Mouse (Mus musculus) hindbrain, postnatal 0 days (tissue): Measurements from ENCODE around the gene Snx1. TPM values are rescaled to one million over a fixed set of nuclear protein-coding genes. Genes with fewer than 3 reads are reported as not detected.
A peak's percentile ranks its signal among the peaks of the same experiment; 100 is the strongest.

Source experiments
- ATAC-seq: fragments of 200-750 bp; cut with Nextera tagmentation; 2 replicates; pipeline ENCODE4 v1.8.0; 2017; ENCODE audit warnings: mild to moderate bottlenecking, moderate TSS enrichment, moderate library complexity
- DNase-seq: peaks from one replicate; pipeline ENCODE4 v3.0.0-alpha.2; 2015; ENCODE audit warnings: low spot score
- H3K27ac ChIP-seq: fragments of 300-500 bp; sonication (generic); 2 replicates; pipeline ENCODE4 v1.5.1; 2014; ENCODE audit warnings: mild to moderate bottlenecking
- H3K27me3 ChIP-seq: fragments of 300-500 bp; sonication (generic); 2 replicates; pipeline ENCODE4 v1.6.1; 2014; ENCODE audit warnings: low read length, mixed read lengths; ENCODE audit not compliant: insufficient read depth
- H3K36me3 ChIP-seq: fragments of 300-500 bp; sonication (generic); 2 replicates; pipeline ENCODE4 v1.6.1; 2014; ENCODE audit warnings: low read length, mixed read lengths; ENCODE audit not compliant: insufficient read depth
- H3K4me1 ChIP-seq: fragments of 300-500 bp; sonication (generic); 2 replicates; pipeline ENCODE4 v1.6.1; 2014; ENCODE audit warnings: antibody characterized with exemption, low read length, mixed read lengths; ENCODE audit not compliant: insufficient read depth
- H3K4me2 ChIP-seq: fragments of 300-500 bp; sonication (generic); 2 replicates; pipeline ENCODE4 v1.6.1; 2014; ENCODE audit warnings: low read depth, mild to moderate bottlenecking, low read length, moderate library complexity, mixed read lengths
- H3K4me3 ChIP-seq: fragments of 300-500 bp; sonication (generic); 2 replicates; pipeline ENCODE4 v1.5.1; 2014; ENCODE audit warnings: low read length
- H3K9ac ChIP-seq: fragments of 300-500 bp; sonication (generic); replicated peaks from 2 replicates; pipeline ENCODE4 v1.6.1; 2014; ENCODE audit warnings: mild to moderate bottlenecking, low read length, moderate library complexity, mixed read lengths
- H3K9me3 ChIP-seq: fragments of 300-500 bp; sonication (generic); 2 replicates; pipeline ENCODE4 v1.6.1; 2016; ENCODE audit warnings: low read length, mixed read lengths
- CTCF ChIP-seq: IDR thresholded peaks from 2 replicates; pipeline ENCODE4 v1.5.1; 2016; ENCODE audit warnings: antibody characterized with exemption, control low read depth, low read depth
- WGBS: fragments of 180-500 bp; shearing (Covaris S2); extraction: QIAGEN DNeasy Blood & Tissue Kit; methylation state at CpG from one replicate; pipeline ENCODE4 v1.1.7; 2014; 5-methylcytosine and 5-hydroxymethylcytosine counted together
- polyA plus RNA-seq: library from polyadenylated mRNA; unstranded; fragments of >200 nt; fragmentation: Nextera tagmentation; extraction: Ambion mirVana; gene quantifications from 2 replicates; pipeline ENCODE4 v1.2.1, GENCODE M21; 2015
- total RNA-seq: library from RNA; depleted of rRNA; stranded (reverse); fragments of >200 nt; gene quantifications from 2 replicates; pipeline ENCODE4 v1.2.3, GENCODE M21; 2014; rRNA removed

Gene Snx1
- total RNA-seq (43.4 and 50.4 TPM in 2 replicates), polyA plus RNA-seq (47.3 and 55.0 TPM in 2 replicates)

- peak within 1 kb of the TSS; percentile 50 for H3K9ac ChIP-seq
- H3K27me3 ChIP-seq, result no peaks in the 10 kb centered on the region
- H3K4me2 ChIP-seq, result peak within 1 kb of the TSS; percentile 86
- H3K27ac ChIP-seq, result peak within 1 kb of the TSS; percentile 54
- peak within 1 kb of the TSS; percentile 48 for H3K4me3 ChIP-seq
- 1% methylated on average over 34 of the region's 34 CpGs for WGBS
- ATAC-seq (peak; percentile 74), DNase-seq (peak; percentile 98)
- no peaks in the 10 kb centered on the region for H3K9me3 ChIP-seq
- TF ChIP-seq CTCF, result peak; percentile 36
- peaks cover 18% of the 10 kb centered on the region for H3K4me1 ChIP-seq
- H3K36me3 ChIP-seq, result no peaks in the 10 kb centered on the region
Measured at GRCm38 (mm10) chr9:66126456-66127192, at the start of gene Snx1, which contains the start of gene Ciao2a. Gene Snx1 (minus strand): TSS chr9:66126587. Gene Ciao2a (plus strand): TSS chr9:66126611.

- no peak for ATAC-seq
- 89% methylated on average over 3 of the region's 3 CpGs for WGBS
Measured at GRCm38 (mm10) chr9:66174985-66175384, 48.6 kb upstream of the Snx1 start.

DNA sequence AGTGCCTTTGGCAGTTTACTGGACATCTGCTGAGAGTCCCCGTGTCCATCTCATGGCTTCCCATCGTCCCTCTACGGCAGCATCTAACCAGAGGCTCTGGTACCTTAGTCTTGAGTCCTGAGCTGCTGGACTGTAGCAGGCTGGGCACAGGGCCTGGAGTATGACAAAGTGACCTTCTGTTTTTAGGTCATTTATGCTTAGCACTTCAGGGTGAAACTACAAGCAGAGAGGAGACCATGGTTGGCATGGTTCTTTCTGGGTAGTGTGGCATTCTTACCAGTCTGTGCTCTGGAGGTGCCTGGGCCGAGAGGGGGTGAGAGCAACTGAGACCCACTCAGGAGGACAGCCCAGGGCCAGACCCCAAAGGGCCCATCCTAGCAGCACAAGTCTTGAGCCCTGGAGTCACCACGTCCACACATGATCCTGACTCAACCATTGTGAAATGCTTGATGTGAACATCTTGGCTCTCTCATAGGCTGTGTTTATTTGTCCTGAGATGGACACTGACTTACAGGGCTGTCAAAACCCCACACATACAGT, 47.0 kb upstream of the Snx1 start:
- 95% methylated on average over 5 of the region's 5 CpGs for WGBS

More at GRCm38 (mm10) chr9:66174985-66175384, 48.6 kb upstream of the Snx1 start:
- no peak for TF ChIP-seq CTCF
- no peak for DNase-seq
- Histone ChIP-seq H3K4me2 (no peak overlapping the region), H3K9me3 (no peaks in the 10 kb centered on the region), H3K4me3 (no peak overlapping the region), H3K4me1 (no peaks in the 10 kb centered on the region), H3K27me3 (no peaks in the 10 kb centered on the region), H3K36me3 (no peaks in the 10 kb centered on the region), H3K27ac (no peak overlapping the region), H3K9ac (no peak overlapping the region)

GRCm38 (mm10) chr9:66171275-66171921, 45.0 kb upstream of the Snx1 start:
- WGBS, result 47% methylated on average over 12 of the region's 12 CpGs
- Histone ChIP-seq H3K36me3 (no peaks in the 10 kb centered on the region), H3K27ac (no peak overlapping the region), H3K4me1 (no peaks in the 10 kb centered on the region), H3K9ac (no peak overlapping the region), H3K4me2 (no peak overlapping the region), H3K9me3 (no peaks in the 10 kb centered on the region), H3K4me3 (no peak overlapping the region), H3K27me3 (no peaks in the 10 kb centered on the region)
- ATAC-seq (no peak), DNase-seq (no peak)
- TF ChIP-seq CTCF, result no peak

More for the DNA sequence above, 47.0 kb upstream of the Snx1 start:
- Histone ChIP-seq H3K9me3 (no peaks in the 10 kb centered on the region), H3K4me3 (no peak overlapping the region), H3K27me3 (no peaks in the 10 kb centered on the region), H3K9ac (no peak overlapping the region), H3K4me2 (no peak overlapping the region), H3K36me3 (no peaks in the 10 kb centered on the region), H3K4me1 (no peaks in the 10 kb centered on the region), H3K27ac (no peak overlapping the region)
- TF ChIP-seq CTCF, result no peak
- no peak for ATAC-seq
- DNase-seq, result no peak

DNA sequence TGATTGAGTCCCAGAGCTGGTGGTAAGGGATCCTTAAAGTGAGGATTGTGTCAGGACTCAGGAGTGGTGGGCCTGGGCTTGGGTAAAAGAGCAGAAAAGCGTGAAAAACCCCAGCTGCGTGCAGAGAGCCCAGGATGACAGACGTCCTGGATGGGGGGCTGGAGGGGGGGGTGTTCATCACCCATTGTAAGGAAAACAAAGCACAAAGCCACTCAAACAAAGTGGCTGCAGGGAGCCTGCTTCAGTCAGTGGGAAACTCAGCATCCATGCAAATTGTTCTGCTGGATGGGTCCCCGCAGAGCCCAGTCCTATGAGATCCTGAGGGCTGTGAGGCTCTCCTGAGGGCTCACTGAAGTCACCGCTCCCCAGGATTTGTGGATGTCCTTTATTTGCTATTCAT, 44.1 kb upstream of the Snx1 start:
- Histone ChIP-seq H3K4me3 (no peak overlapping the region), H3K9ac (no peak overlapping the region), H3K27ac (no peak overlapping the region), H3K4me1 (no peaks in the 10 kb centered on the region), H3K27me3 (no peaks in the 10 kb centered on the region), H3K9me3 (no peaks in the 10 kb centered on the region), H3K36me3 (no peaks in the 10 kb centered on the region), H3K4me2 (no peak overlapping the region)
- DNase-seq (no peak), ATAC-seq (no peak)
- no peak for TF ChIP-seq CTCF
- WGBS, result 24% methylated on average over 5 of the region's 5 CpGs

DNA sequence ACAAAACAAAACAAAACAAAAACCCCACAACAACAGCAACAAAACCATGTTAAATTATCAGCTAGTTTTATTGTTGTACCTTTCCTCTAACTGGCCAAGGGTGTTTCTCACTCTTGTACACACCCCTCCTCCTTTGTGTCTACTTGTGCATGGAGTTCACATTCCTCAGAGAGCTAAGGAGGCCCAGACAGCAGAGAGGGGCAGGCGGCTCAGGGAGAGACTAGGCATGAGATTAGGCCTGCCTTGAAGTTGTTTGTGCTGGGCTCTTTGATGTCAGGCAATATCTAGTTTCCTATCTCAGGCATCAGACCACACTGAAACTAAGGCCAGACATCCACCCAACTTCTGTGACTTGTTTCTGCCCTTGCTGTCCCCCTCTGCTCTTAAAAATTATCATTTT, 41.8 kb upstream of the Snx1 start:
- no peak for TF ChIP-seq CTCF
- no peaks in the 10 kb centered on the region for H3K36me3 ChIP-seq
- WGBS, result 11% methylated on average over 1 of the region's 1 CpGs
- H3K9ac ChIP-seq, result no peak overlapping the region
- no peak overlapping the region for H3K4me3 ChIP-seq
- H3K27me3 ChIP-seq, result no peaks in the 10 kb centered on the region
- no peaks in the 10 kb centered on the region for H3K4me1 ChIP-seq
- ATAC-seq (no peak), DNase-seq (no peak)
- H3K9me3 ChIP-seq, result no peaks in the 10 kb centered on the region
- H3K4me2 ChIP-seq, result no peak overlapping the region
- H3K27ac ChIP-seq, result no peak overlapping the region

DNA sequence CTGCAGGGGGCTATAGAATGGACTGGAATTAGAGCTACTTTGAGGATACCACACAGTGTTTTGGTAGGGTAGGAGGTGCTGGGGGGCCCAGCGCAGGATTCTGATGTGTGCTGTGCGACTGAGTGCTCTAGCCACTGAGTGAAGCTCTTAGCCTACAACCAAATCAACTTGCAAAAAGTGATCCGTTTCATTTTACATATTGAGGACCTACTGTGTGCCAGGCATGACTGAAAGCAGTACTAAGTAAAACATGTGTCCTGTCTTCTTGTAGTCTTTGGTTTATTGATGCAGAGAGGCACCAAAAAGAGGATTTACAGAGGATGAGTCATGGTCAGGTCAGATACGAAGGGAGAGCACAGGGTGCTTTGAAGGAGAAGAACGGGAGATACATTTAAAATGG, 40.8 kb upstream of the Snx1 start:
- Histone ChIP-seq H3K4me1 (no peaks in the 10 kb centered on the region), H3K9me3 (no peaks in the 10 kb centered on the region), H3K27me3 (no peaks in the 10 kb centered on the region), H3K27ac (no peak overlapping the region), H3K36me3 (no peaks in the 10 kb centered on the region), H3K4me3 (no peak overlapping the region), H3K9ac (no peak overlapping the region), H3K4me2 (no peak overlapping the region)
- TF ChIP-seq CTCF, result no peak
- ATAC-seq (no peak), DNase-seq (no peak)
- WGBS, result 89% methylated on average over 5 of the region's 5 CpGs
